Mouse (Mus musculus) liver, embryonic 13.5 days (tissue): ENCODE measurements at regions not wholly inside any gene's neighbourhood (a gene's known extent, or its start where the extent isn't known, plus 50 kb on each side); places are given as distances from the start of the nearest gene placed in this dataset.

ENCODE experiments used
- ATAC-seq: fragments of 200-750 bp; cut with Nextera tagmentation; 2 replicates; pipeline ENCODE4 v1.8.0; 2017; ENCODE audit warnings: low read depth, mild to moderate bottlenecking, moderate number of reproducible peaks, moderate library complexity
- DNase-seq: peaks from one replicate; pipeline ENCODE4 v3.0.0; 2022
- H3K27ac ChIP-seq: fragments of 300-500 bp; sonication (generic); 2 replicates; pipeline ENCODE4 v1.5.1; 2015; ENCODE audit warnings: moderate library complexity, mild to moderate bottlenecking, inconsistent platforms
- H3K27me3 ChIP-seq: fragments of 300-500 bp; sonication (generic); 2 replicates; pipeline ENCODE4 v1.6.1; 2015; ENCODE audit warnings: mild to moderate bottlenecking, inconsistent platforms
- H3K36me3 ChIP-seq: fragments of 300-500 bp; sonication (generic); 2 replicates; pipeline ENCODE4 v1.6.1; 2015; ENCODE audit warnings: mild to moderate bottlenecking, inconsistent platforms
- H3K4me1 ChIP-seq: fragments of 300-500 bp; sonication (generic); replicated peaks from 2 replicates; pipeline ENCODE4 v1.6.1; 2015; ENCODE audit warnings: inconsistent platforms
- H3K4me2 ChIP-seq: fragments of 300-500 bp; sonication (generic); 2 replicates; pipeline ENCODE4 v1.6.1; 2015; ENCODE audit warnings: inconsistent platforms, mild to moderate bottlenecking, moderate library complexity
- H3K4me3 ChIP-seq: fragments of 300-500 bp; sonication (generic); replicated peaks from 2 replicates; pipeline ENCODE4 v1.5.1; 2015; ENCODE audit warnings: mild to moderate bottlenecking, inconsistent platforms
- H3K9ac ChIP-seq: fragments of 300-500 bp; sonication (generic); 2 replicates; pipeline ENCODE4 v1.6.1; 2015; ENCODE audit warnings: mild to moderate bottlenecking, inconsistent platforms
- H3K9me3 ChIP-seq: fragments of 300-500 bp; sonication (generic); replicated peaks from 2 replicates; pipeline ENCODE4 v1.6.1; 2016; ENCODE audit warnings: inconsistent platforms
- WGBS: fragments of 180-500 bp; shearing (Covaris S2); methylation state at CpG from one replicate; pipeline ENCODE4 v1.1.7; 2015; ENCODE audit not compliant: insufficient replicate concordance; 5-methylcytosine and 5-hydroxymethylcytosine counted together

- no peak overlapping the region for H3K9ac ChIP-seq
- ATAC-seq = no peak
- H3K27ac ChIP-seq = no peak overlapping the region
- H3K27me3 ChIP-seq = no peaks in the 10 kb centered on the region
- H3K36me3 ChIP-seq = no peaks in the 10 kb centered on the region
- 46% methylated on average over 1 of the region's 1 CpGs for WGBS
- no peak overlapping the region for H3K4me3 ChIP-seq
- no peaks in the 10 kb centered on the region for H3K4me1 ChIP-seq
- no peak for DNase-seq
- no peaks in the 10 kb centered on the region for H3K9me3 ChIP-seq
- no peak overlapping the region for H3K4me2 ChIP-seq
Observed at GRCm38 (mm10) chr6:41225382-41225781, 76.7 kb upstream of the Try4 start.

- ATAC-seq (no peak), DNase-seq (no peak)
- H3K36me3 ChIP-seq = no peaks in the 10 kb centered on the region
- no peak overlapping the region for H3K27ac ChIP-seq
- no peaks in the 10 kb centered on the region for H3K4me1 ChIP-seq
- no peaks in the 10 kb centered on the region for H3K9me3 ChIP-seq
- 35% methylated on average over 7 of the region's 7 CpGs for WGBS
- no peak overlapping the region for H3K4me3 ChIP-seq
- H3K27me3 ChIP-seq = no peaks in the 10 kb centered on the region
- no peak overlapping the region for H3K4me2 ChIP-seq
- H3K9ac ChIP-seq = no peak overlapping the region
Observed at GRCm38 (mm10) chr6:41218415-41218814, 83.7 kb upstream of the Try4 start.

- Histone ChIP-seq H3K4me2 (no peak overlapping the region), H3K9me3 (no peaks in the 10 kb centered on the region), H3K36me3 (no peaks in the 10 kb centered on the region), H3K9ac (no peak overlapping the region), H3K27me3 (no peaks in the 10 kb centered on the region), H3K4me3 (no peak overlapping the region), H3K4me1 (no peaks in the 10 kb centered on the region), H3K27ac (no peak overlapping the region)
- WGBS = 59% methylated on average over 4 of the region's 4 CpGs
- DNase-seq (no peak), ATAC-seq (no peak)
Observed at GRCm38 (mm10) chr6:41215857-41216256, 86.2 kb upstream of the Try4 start.

- ATAC-seq = no peak
- no peaks in the 10 kb centered on the region for H3K4me1 ChIP-seq
- H3K4me2 ChIP-seq = no peak overlapping the region
- H3K27me3 ChIP-seq = no peaks in the 10 kb centered on the region
- 24% methylated on average over 4 of the region's 4 CpGs for WGBS
- DNase-seq = no peak
- no peaks in the 10 kb centered on the region for H3K9me3 ChIP-seq
- no peaks in the 10 kb centered on the region for H3K36me3 ChIP-seq
- no peak overlapping the region for H3K27ac ChIP-seq
- no peak overlapping the region for H3K9ac ChIP-seq
- H3K4me3 ChIP-seq = no peak overlapping the region
Observed at GRCm38 (mm10) chr6:41205864-41206263, 96.2 kb upstream of the Try4 start.

- 73% methylated on average over 1 of the region's 1 CpGs for WGBS
- no peak for ATAC-seq
Observed at GRCm38 (mm10) chr6:41202882-41203281, 99.2 kb upstream of the Try4 start.

GRCm38 (mm10) chr6:41202302-41202701 is 99.8 kb upstream of the Try4 start:
- Histone ChIP-seq H3K27me3 (no peaks in the 10 kb centered on the region), H3K9ac (no peak overlapping the region), H3K27ac (no peak overlapping the region), H3K36me3 (no peaks in the 10 kb centered on the region), H3K4me2 (no peak overlapping the region), H3K4me1 (no peaks in the 10 kb centered on the region), H3K9me3 (no peaks in the 10 kb centered on the region), H3K4me3 (no peak overlapping the region)
- 65% methylated on average over 2 of the region's 2 CpGs for WGBS
- DNase-seq (no peak), ATAC-seq (no peak)

More at GRCm38 (mm10) chr6:41202882-41203281, 99.2 kb upstream of the Try4 start:
- no peak overlapping the region for H3K9ac ChIP-seq
- H3K9me3 ChIP-seq = no peaks in the 10 kb centered on the region
- no peaks in the 10 kb centered on the region for H3K27me3 ChIP-seq
- H3K4me1 ChIP-seq = no peaks in the 10 kb centered on the region
- H3K36me3 ChIP-seq = no peaks in the 10 kb centered on the region
- no peak for DNase-seq
- H3K27ac ChIP-seq = no peak overlapping the region
- H3K4me2 ChIP-seq = no peak overlapping the region
- H3K4me3 ChIP-seq = no peak overlapping the region

GRCm38 (mm10) chr6:41194464-41194863 is 107.6 kb upstream of the Try4 start:
- no peak for ATAC-seq
- H3K4me1 ChIP-seq = 0 out of 2 replicates have a peak, but pooled peaks cover 1% of the 10 kb centered on the region

GRCm38 (mm10) chr6:41191734-41192326 is 110.2 kb upstream of the Try4 start:
- no peak overlapping the region for H3K27ac ChIP-seq
- WGBS = 91% methylated on average over 1 of the region's 1 CpGs

More at GRCm38 (mm10) chr6:41194464-41194863, 107.6 kb upstream of the Try4 start:
- Histone ChIP-seq H3K4me2 (no peak overlapping the region), H3K27ac (no peak overlapping the region), H3K4me3 (no peak overlapping the region), H3K9me3 (no peaks in the 10 kb centered on the region), H3K9ac (no peak overlapping the region), H3K27me3 (no peaks in the 10 kb centered on the region), H3K36me3 (no peaks in the 10 kb centered on the region)
- DNase-seq = no peak
- 30% methylated on average over 1 of the region's 1 CpGs for WGBS

GRCm38 (mm10) chr6:41188910-41189309 is 113.2 kb upstream of the Try4 start:
- ATAC-seq (no peak), DNase-seq (no peak)
- 17% methylated on average over 2 of the region's 2 CpGs for WGBS
- H3K4me2 ChIP-seq = no peak overlapping the region
- no peaks in the 10 kb centered on the region for H3K9me3 ChIP-seq
- no peaks in the 10 kb centered on the region for H3K36me3 ChIP-seq
- no peak overlapping the region for H3K4me3 ChIP-seq
- H3K27ac ChIP-seq = no peak overlapping the region
- peaks cover 7% of the 10 kb centered on the region; the same call in 1 of the 2 replicates for H3K4me1 ChIP-seq
- no peak overlapping the region for H3K9ac ChIP-seq
- H3K27me3 ChIP-seq = no peaks in the 10 kb centered on the region

More at GRCm38 (mm10) chr6:41191734-41192326, 110.2 kb upstream of the Try4 start:
- H3K27me3 ChIP-seq = no peaks in the 10 kb centered on the region
- H3K4me1 ChIP-seq = peaks cover 7% of the 10 kb centered on the region; the same call in 1 of the 2 replicates
- no peaks in the 10 kb centered on the region for H3K36me3 ChIP-seq
- no peak overlapping the region for H3K4me2 ChIP-seq
- DNase-seq (no peak), ATAC-seq (no peak)
- H3K4me3 ChIP-seq = no peak overlapping the region
- no peak overlapping the region for H3K9ac ChIP-seq
- no peaks in the 10 kb centered on the region for H3K9me3 ChIP-seq

GRCm38 (mm10) chr6:41187966-41188365 is 114.1 kb upstream of the Try4 start:
- DNase-seq = no peak
- H3K9me3 ChIP-seq = no peaks in the 10 kb centered on the region
- no peaks in the 10 kb centered on the region for H3K27me3 ChIP-seq
- WGBS = 38% methylated on average over 1 of the region's 1 CpGs
- H3K4me3 ChIP-seq = no peak overlapping the region
- H3K4me1 ChIP-seq = peaks cover 7% of the 10 kb centered on the region; the same call in 1 of the 2 replicates
- no peak for ATAC-seq
- H3K9ac ChIP-seq = no peak overlapping the region
- no peaks in the 10 kb centered on the region for H3K36me3 ChIP-seq
- no peak overlapping the region for H3K4me2 ChIP-seq
- no peak overlapping the region for H3K27ac ChIP-seq

GRCm38 (mm10) chr6:41178896-41179295 is 123.2 kb upstream of the Try4 start:
- ATAC-seq (no peak), DNase-seq (no peak)
- Histone ChIP-seq H3K9ac (no peak overlapping the region), H3K36me3 (no peaks in the 10 kb centered on the region), H3K27ac (no peak overlapping the region), H3K27me3 (no peaks in the 10 kb centered on the region), H3K4me3 (no peak overlapping the region), H3K4me1 (peaks cover 28% of the 10 kb centered on the region), H3K4me2 (no peak overlapping the region), H3K9me3 (no peaks in the 10 kb centered on the region)
- 77% methylated on average over 7 of the region's 7 CpGs for WGBS

- no peaks in the 10 kb centered on the region for H3K27me3 ChIP-seq
- no peaks in the 10 kb centered on the region for H3K36me3 ChIP-seq
- H3K9ac ChIP-seq = 0 out of 2 replicates have a peak overlapping the region, but pooled peaks have one; percentile 22
- H3K27ac ChIP-seq = no peak overlapping the region; the same call in 1 of the 2 replicates
- peak; percentile 78 for ATAC-seq
- no peak overlapping the region for H3K4me2 ChIP-seq
- WGBS = 53% methylated on average over 2 of the region's 2 CpGs
- no peak overlapping the region for H3K4me3 ChIP-seq
- H3K9me3 ChIP-seq = no peaks in the 10 kb centered on the region
- no peak for DNase-seq
- H3K4me1 ChIP-seq = peaks cover 28% of the 10 kb centered on the region
Observed at GRCm38 (mm10) chr6:41178019-41178418, 124.0 kb upstream of the Try4 start.
